Mouse (Mus musculus) adrenal gland (tissue): ENCODE measurements around the gene Myo5a.
"Not testable (repeated sequence)": the region's sequence is repeated elsewhere in the genome, so short reads cannot be mapped to it uniquely, and the experiment has no call there.

Source experiments
- intact Hi-C: fragments of 180-260 bp; cut with DNase I; formaldehyde crosslinking; loops from one replicate; pipeline ENCODE4 v1.15.1; 2025

Myo5a gene

GRCm38 (mm10) chr9:75243730-75244406 is 173.1 kb downstream of the Myo5a start:
- intact Hi-C loops: no loop called here

- intact Hi-C loops: no loop called here
Observed at GRCm38 (mm10) chr9:75244527-75244926, 173.7 kb downstream of the Myo5a start.

- intact Hi-C loops: no loop called here
Observed at GRCm38 (mm10) chr9:75246080-75246930, 175.5 kb downstream of the Myo5a start.

GRCm38 (mm10) chr9:75247870-75248269 is 177.1 kb downstream of the Myo5a start:
- intact Hi-C loops: no loop called here

- intact Hi-C loops: no loop called here
Observed at GRCm38 (mm10) chr9:75248359-75248758, 177.5 kb downstream of the Myo5a start.

- intact Hi-C loops: no loop called here
Observed at GRCm38 (mm10) chr9:75248874-75249273, 178.1 kb downstream of the Myo5a start.

GRCm38 (mm10) chr9:75253158-75253557 is 182.3 kb downstream of the Myo5a start:
- intact Hi-C loops: not testable (repeated sequence)

GRCm38 (mm10) chr9:75253766-75254165 is 183.0 kb downstream of the Myo5a start:
- intact Hi-C loops: no loop called here

GRCm38 (mm10) chr9:75254196-75254955 is 183.6 kb downstream of the Myo5a start:
- intact Hi-C loops: no loop called here

- intact Hi-C loops: no loop called here
Observed at GRCm38 (mm10) chr9:75255820-75256545, 185.2 kb downstream of the Myo5a start.

- intact Hi-C loops: no loop called here
Observed at GRCm38 (mm10) chr9:75258792-75259191, 188.0 kb downstream of the Myo5a start.

GRCm38 (mm10) chr9:75259656-75260055 is 188.8 kb downstream of the Myo5a start:
- intact Hi-C loops: no loop called here

GRCm38 (mm10) chr9:75261332-75261872 is 190.6 kb downstream of the Myo5a start:
- intact Hi-C loops: no loop called here

GRCm38 (mm10) chr9:75262235-75262826 is 191.5 kb downstream of the Myo5a start:
- intact Hi-C loops: no loop called here

- intact Hi-C loops: no loop called here
Observed at GRCm38 (mm10) chr9:75264008-75264718, 193.3 kb downstream of the Myo5a start.

GRCm38 (mm10) chr9:75267147-75267546 is 196.3 kb downstream of the Myo5a start:
- intact Hi-C loops: no loop called here

- intact Hi-C loops: no loop called here
Observed at GRCm38 (mm10) chr9:75270382-75270781, 199.6 kb downstream of the Myo5a start.

GRCm38 (mm10) chr9:75271539-75271938 is 200.7 kb downstream of the Myo5a start:
- intact Hi-C loops: no loop called here
